Mouse (Mus musculus) myocyte (in vitro differentiated cells): ENCODE data around the gene Itpk1.

Source experiments
- CEBPB ChIP-seq: IDR thresholded peaks from 2 replicates; pipeline ENCODE4 v1.6.1; 2011; ENCODE audit warnings: mild to moderate bottlenecking, moderate library complexity; ENCODE audit not compliant: poor library complexity, insufficient read depth, severe bottlenecking
- MAX ChIP-seq: IDR thresholded peaks from one replicate; pipeline ENCODE4 v1.6.1; 2011; ENCODE audit warnings: low read depth, mild to moderate bottlenecking, control low read depth
- MYOG ChIP-seq, 3 experiments: IDR thresholded peaks; one replicate each; pipeline ENCODE4 v1.6.1; 2011; ENCODE audit warnings: control low read depth in 2 of 3, low read depth in 2 of 3, mild to moderate bottlenecking in 2 of 3; ENCODE audit not compliant: insufficient read length in 2 of 3, control insufficient read depth in 1 of 3, insufficient read depth in 1 of 3
- POLR2A ChIP-seq: IDR thresholded peaks from one replicate; pipeline ENCODE4 v1.6.1; 2011; ENCODE audit warnings: low read depth, mild to moderate bottlenecking, control low read depth, moderate library complexity; ENCODE audit not compliant: insufficient read length
- POLR2AphosphoS2 ChIP-seq: IDR thresholded peaks from one replicate; pipeline ENCODE4 v1.6.1; 2011; ENCODE audit warnings: low read depth, control low read depth; ENCODE audit not compliant: insufficient read length

- TF ChIP-seq CEBPB, result no peak
- TF ChIP-seq MYOG (IDR thresholded peaks at IDR 0.05; ENCODE audit: control insufficient read depth in 1 of 3, insufficient read depth in 1 of 3, insufficient read length in 2 of 3, low read depth in 2 of 3), result no peak
- TF ChIP-seq POLR2A, result no peak
- TF ChIP-seq POLR2AphosphoS2, result no peak
- no peak for TF ChIP-seq MAX
These were observed 108.3 kb downstream of the Itpk1 start for GRCm38 (mm10) chr12:102596410-102596809.
